ENCODE assay signal across 8 mouse cellular contexts in genomic region chr2:105674875-105675729, GRCm38 (mm10). TPM values are rescaled to one million over a fixed set of nuclear protein-coding genes. Genes with fewer than 3 reads are reported as not detected.
DNase-seq lines count a peak whose midpoint lies in the region; ATAC-seq lines count a peak whose summit lies in the region.

No protein-coding gene starts in this region.

- peaks cover 10% of the 10 kb centered on the region for H3K4me1 ChIP-seq in heart, embryonic 11.5 days (ENCODE audit: control insufficient read depth, insufficient read depth, low read length)
- peaks cover 10% of the 10 kb centered on the region; the same call in 1 of the 2 replicates for H3K4me1 ChIP-seq in liver, embryonic 11.5 days (replicated peaks; ENCODE audit: control insufficient read depth, insufficient read depth, low read length)

- H3K27ac ChIP-seq in heart, embryonic 11.5 days (ENCODE audit: low read depth, low read length), result no peak overlapping the region
- H3K27ac ChIP-seq in liver, embryonic 11.5 days (ENCODE audit: low read depth, low read length), result no peak overlapping the region

- H3K4me2 ChIP-seq in heart, embryonic 11.5 days, result peak overlapping the region; percentile 66
- H3K4me2 ChIP-seq in liver, embryonic 11.5 days, result peak overlapping the region; percentile 67

- no peak overlapping the region for H3K9ac ChIP-seq in heart, embryonic 11.5 days (ENCODE audit: low read depth, low read length)
- H3K9ac ChIP-seq in liver, embryonic 11.5 days (ENCODE audit: low read depth, low read length), result no peak overlapping the region

- peaks cover 90% of the 10 kb centered on the region for H3K27me3 ChIP-seq in heart, embryonic 11.5 days (ENCODE audit: control insufficient read depth, insufficient read depth, low read length)
- H3K27me3 ChIP-seq in liver, embryonic 11.5 days (replicated peaks; ENCODE audit: control insufficient read depth, insufficient read depth, low read length), result peaks cover 100% of the 10 kb centered on the region

- H3K36me3 ChIP-seq in heart, embryonic 11.5 days (ENCODE audit: control insufficient read depth, insufficient read depth, low read length), result no peaks in the 10 kb centered on the region
- no peaks in the 10 kb centered on the region for H3K36me3 ChIP-seq in liver, embryonic 11.5 days (ENCODE audit: control insufficient read depth, insufficient read depth, low read length)

- ATAC-seq in heart, embryonic 11.5 days (replicated peaks; ENCODE audit: insufficient number of reproducible peaks, low FRiP score, low TSS enrichment), result peak; percentile 40
- peak; percentile 68 for ATAC-seq in liver, embryonic 11.5 days (replicated peaks; ENCODE audit: low FRiP score)

- H3K4me3 ChIP-seq in heart, embryonic 11.5 days (ENCODE audit: low read depth, low read length), result peak overlapping the region; percentile 39
- peak overlapping the region; percentile 38 for H3K4me3 ChIP-seq in liver, embryonic 11.5 days (ENCODE audit: low read depth, low read length)

- under 1% methylated on average over 49 of the region's 49 CpGs for WGBS in heart, embryonic 11.5 days (ENCODE audit: insufficient replicate concordance)
- WGBS in liver, embryonic 11.5 days, result under 1% methylated on average over 49 of the region's 49 CpGs

- no peaks in the 10 kb centered on the region for H3K9me3 ChIP-seq in heart, embryonic 11.5 days (replicated peaks; ENCODE audit: control insufficient read depth, low read length)
- H3K9me3 ChIP-seq in liver, embryonic 11.5 days (ENCODE audit: control insufficient read depth, low read length), result no peaks in the 10 kb centered on the region

- DNase-seq in 3134 (ENCODE audit: extremely low read depth, insufficient read length, low spot score), result peak; percentile 83
- DNase-seq in ZHBTc4 (ENCODE audit: low read depth, low spot score), result peak; percentile 71
- DNase-seq in embryo, embryonic 10.5 days (ENCODE audit: low spot score), result peak; percentile 92
- peak; percentile 79 for DNase-seq in kidney, postnatal 14 days
- peak; percentile 67 for DNase-seq in liver, embryonic 11.5 days (ENCODE audit: low spot score)
- DNase-seq in neural tube, embryonic 10.5 days (ENCODE audit: extremely low spot score, low spot score), result peak; percentile 87
- peak; percentile 65 for DNase-seq in thymus, postnatal 4 days

RNA-seq across cellular contexts. Expression of gene Pax6, which starts 6.4 kb away (rescaled TPM):
- 0.37 and 0.82 TPM in 2 replicates for polyA plus RNA-seq in heart, embryonic 11.5 days (2014; fragmentation: Nextera tagmentation; extraction: Ambion mirVana)
- polyA plus RNA-seq in liver, embryonic 11.5 days (2014; fragmentation: Nextera tagmentation; extraction: Ambion mirVana), result 0.26 TPM in 1 of 2 replicates, not detected in the other
